Mouse (Mus musculus): Measurements from ENCODE around the gene Car14.
"Not testable (repeated sequence)": the region's sequence is repeated elsewhere in the genome, so short reads cannot be mapped to it uniquely, and the experiment has no call there.

Gene Car14

GRCm38 (mm10) chr3:95892066-95893052 is 12.1 kb downstream of the Car14 start:
- DNase-seq (ENCODE audit: low read depth, low spot score), result no peak

- peak; percentile 76 for DNase-seq (ENCODE audit: low read depth, low spot score)
These were observed 13.1 kb downstream of the Car14 start, which contains the start of gene BC028528 for GRCm38 (mm10) chr3:95891211-95892065. Gene BC028528, minus strand, starts transcription at chr3:95892005.

DNA sequence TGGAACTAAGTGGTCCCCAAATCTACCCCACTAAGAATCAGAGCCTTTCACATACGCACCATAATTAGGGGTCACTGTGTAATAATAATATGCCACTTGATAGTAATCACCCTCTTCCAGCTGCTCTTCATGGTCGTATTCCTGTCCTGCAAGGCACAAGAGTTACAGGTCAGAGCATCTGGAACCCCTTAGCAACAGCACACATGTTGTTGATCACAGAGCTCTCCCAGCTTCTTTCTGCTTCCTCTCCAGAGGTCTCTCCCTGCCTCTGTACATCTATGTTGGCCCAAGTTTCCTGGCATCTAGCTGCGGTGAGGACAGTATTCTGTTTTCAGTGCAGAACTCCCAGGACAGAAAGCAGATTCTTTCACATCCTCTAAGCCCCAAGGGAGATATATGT is 14.8 kb downstream of the Car14 start:
- no peak for DNase-seq (ENCODE audit: low read depth, low spot score)

DNA sequence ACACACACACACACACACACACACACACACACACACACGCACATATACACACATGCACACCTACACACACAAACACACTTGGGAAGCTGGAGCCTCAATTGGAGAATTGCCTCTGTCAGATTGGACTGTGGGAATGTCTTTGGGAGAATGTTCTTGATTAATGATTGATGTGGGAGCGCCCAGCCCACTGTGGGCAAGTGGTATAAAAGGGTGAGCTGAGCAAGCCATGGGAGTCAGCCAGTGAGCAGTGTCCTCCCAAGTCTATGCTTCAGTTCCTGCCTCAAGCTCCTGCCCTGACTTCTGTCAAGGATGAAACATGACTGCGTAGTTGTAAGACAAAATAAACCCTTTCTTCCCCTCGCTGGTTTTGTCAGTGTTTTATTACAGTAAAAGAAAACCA is 16.9 kb downstream of the Car14 start:
- no peak for DNase-seq (ENCODE audit: low read depth, low spot score)

- DNase-seq (ENCODE audit: low read depth, low spot score), result no peak
These were observed 20.1 kb downstream of the Car14 start for GRCm38 (mm10) chr3:95884400-95884799.

DNA sequence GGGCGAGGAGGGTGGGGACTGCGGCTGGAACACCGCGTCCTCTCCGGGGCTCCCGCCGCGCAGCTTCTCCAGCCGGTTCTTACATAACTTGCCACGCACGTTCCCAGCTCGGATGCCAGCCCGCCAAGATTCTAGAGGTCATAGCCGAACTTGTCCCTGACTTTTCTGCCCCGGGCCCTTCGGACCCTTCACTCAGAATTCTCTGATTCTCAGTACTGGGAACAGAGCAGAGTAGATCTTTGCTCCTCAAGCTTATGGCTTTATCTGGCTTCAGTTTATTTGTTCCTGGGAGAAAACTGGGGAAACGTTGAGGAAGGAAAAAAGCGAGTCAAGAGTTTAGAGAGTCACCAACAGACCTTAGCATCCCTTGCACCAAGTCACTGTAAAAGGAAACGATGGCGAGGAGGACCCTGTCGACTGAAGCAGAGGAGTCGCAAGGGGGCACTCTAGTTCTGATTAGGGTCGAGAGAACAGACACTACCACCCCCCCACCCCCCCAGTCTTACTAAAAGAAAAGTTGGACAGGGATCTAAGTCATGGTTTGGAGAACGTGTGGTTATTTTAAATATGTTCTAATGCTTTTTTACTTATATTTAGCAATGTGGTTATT is 21.6 kb downstream of the Car14 start:
- DNase-seq (ENCODE audit: low read depth, low spot score), result no peak

DNA sequence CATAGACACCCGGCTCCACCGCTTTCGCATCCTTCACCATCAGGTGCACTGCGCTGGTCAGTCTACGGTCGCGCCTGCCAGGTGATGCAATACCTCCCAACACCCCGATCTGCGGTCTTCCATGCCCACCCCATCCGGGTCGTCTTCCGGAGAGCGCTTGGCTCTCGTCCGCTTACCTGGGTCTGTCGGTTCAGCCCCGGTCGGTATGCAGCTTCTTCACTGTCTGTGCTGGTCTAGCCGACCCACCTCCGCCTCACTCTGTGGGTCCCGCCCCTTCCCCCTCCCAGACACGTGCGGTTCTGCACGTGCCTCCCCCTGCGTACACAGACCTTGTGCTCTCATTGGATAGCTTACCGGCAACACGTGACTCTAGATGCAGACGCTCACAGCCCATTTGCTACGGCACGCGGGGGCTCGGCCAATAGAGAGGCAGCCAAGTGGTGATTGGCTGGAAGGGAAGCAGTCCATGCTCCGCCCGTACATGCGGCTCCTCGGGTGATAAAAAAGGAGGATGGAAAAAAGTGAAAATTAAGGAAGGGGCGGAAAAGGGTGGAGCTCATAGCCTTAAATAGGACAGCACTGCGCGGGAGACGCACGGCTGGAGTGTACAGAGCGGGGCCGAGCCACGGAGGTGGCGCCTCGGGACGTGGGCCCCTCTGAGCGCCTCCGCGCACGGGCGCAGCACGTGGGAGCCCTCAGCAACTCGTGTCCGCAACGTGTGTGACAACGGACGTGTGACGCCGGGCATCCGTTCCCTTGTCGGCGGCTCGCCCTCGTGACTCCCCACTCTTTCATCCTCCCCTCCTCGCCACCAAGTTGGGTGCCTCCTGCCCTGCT is 22.3 kb downstream of the Car14 start, which contains the start of gene Ciart:
Gene Ciart, minus strand, starts transcription at position 273 of the 837 bp plus-strand sequence.
- no peak for DNase-seq (ENCODE audit: low read depth, low spot score)

GRCm38 (mm10) chr3:95879063-95879462 is 25.4 kb downstream of the Car14 start:
- no peak for DNase-seq (ENCODE audit: low read depth, low spot score)

DNA sequence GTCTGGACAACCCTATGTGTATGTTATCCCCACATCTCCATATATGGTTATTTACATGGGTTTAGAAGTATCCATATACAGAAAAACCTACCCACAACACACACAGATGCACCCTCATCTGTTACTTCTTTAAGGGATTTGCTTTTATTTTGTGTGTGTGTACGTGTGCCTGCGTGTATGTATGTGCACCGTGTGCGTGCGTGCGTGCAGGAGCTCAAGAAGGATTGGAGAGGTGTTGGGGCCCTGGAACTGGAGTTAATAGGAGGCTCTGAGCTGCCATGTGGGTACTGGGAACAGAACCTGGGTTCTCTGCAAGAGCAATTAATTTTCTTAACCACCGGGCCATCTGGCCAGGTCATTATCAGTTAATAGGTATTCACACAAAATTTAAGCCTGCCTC is 32.4 kb downstream of the Car14 start:
- peak; percentile 47 for DNase-seq (ENCODE audit: low read depth, low spot score)

DNA sequence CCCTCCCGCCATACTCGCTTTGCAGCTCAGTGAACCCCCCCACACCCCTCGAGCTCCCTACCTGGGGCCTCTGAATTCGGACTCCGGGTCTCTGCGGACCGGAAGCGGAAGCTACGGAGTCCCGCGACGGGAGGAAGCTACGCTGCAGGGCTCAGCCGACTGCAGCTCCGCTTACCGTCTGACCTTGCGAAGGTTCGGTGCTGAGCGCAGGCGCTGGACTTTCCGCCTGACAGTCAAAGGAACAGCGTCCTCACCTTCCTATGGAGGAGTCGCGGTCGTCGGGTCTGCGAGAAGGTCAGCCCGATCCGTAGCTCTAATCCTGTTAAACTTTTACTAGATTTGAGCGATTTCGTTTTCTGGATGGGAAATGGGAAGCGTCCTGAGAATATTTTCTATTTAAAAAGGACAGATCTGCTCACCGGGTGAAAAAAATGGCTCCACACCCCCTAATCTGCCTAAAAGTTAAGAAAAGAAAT is 33.1 kb downstream of the Car14 start, which contains the start of gene Mrps21:
Gene Mrps21, minus strand, starts transcription at position 128 of the 476 bp plus-strand sequence.
- peak; percentile 95 for DNase-seq (ENCODE audit: low read depth, low spot score)

DNA sequence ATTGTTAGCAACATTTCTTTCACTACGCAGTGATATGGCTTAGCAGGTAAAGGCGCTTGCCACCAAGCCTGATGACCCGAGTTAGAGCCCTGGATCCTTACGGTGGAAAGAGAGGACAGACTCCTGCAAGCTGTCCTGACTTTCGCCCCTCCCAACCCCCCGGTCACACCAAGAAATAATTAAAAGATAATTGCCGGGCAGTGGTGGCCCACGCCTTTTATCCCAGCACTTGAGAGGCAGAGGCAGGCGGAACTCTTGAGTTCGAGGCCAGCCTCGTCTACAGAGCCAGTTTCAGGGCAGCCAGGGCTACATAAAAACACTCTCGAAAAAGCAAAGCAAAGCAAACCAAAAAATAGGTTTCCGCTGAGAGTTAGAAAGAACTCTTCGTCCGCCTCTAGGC is 33.5 kb downstream of the Car14 start:
- DNase-seq (ENCODE audit: low read depth, low spot score), result no peak

DNA sequence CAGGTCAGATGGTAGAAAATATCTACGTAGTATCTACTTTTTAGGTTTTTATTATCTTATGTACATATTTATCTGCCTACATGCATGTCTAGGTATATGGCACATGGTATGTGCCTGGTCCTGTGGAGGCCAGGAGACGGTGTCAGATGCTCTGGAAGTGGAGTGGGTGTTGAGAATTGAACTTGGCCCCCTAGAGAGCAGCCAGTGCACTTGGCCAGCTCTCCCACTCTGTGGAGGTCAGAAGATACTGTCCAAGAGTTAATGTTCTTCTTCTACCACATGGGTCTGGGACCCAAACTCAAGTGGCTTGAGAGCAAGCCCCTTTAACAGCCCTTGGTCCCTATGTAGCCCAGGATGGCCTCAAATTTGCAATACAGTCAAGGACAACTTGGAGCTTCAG is 37.1 kb downstream of the Car14 start:
- DNase-seq (ENCODE audit: low read depth, low spot score), result no peak

- DNase-seq (ENCODE audit: low read depth, low spot score), result no peak
These were observed 38.4 kb downstream of the Car14 start for GRCm38 (mm10) chr3:95866071-95866470.

GRCm38 (mm10) chr3:95865571-95865970 is 38.9 kb downstream of the Car14 start:
- DNase-seq (ENCODE audit: low read depth, low spot score), result no peak

- DNase-seq (ENCODE audit: low read depth, low spot score), result no peak
These were observed 39.4 kb downstream of the Car14 start for GRCm38 (mm10) chr3:95865050-95865449.

DNA sequence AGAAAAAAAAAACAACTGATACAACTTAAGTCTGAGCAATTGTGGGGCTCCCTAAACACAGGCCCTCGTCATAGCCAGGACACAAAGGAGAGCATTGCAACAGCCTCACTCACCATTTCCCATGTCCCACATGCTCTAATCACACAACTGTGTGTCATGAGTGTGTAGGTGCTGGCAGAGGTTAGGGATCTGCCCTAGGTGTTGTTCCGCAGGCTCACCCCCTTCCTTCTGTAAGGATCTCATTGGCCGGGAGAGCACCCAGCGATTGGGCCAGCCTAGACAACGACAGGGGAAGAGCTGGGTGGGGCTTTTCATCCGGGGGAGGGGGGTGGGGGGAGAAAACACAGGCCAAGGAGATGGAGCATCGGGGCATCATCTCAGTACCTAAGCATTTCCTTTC is 40.9 kb downstream of the Car14 start:
- DNase-seq (ENCODE audit: low read depth, low spot score), result no peak

GRCm38 (mm10) chr3:95861796-95862195 is 42.7 kb downstream of the Car14 start:
- DNase-seq (ENCODE audit: low read depth, low spot score), result peak; percentile 90

GRCm38 (mm10) chr3:95861216-95861615 is 43.3 kb downstream of the Car14 start:
- DNase-seq (ENCODE audit: low read depth, low spot score), result peak; percentile 70

- peak; percentile 54 for DNase-seq (ENCODE audit: low read depth, low spot score)
These were observed 44.2 kb downstream of the Car14 start for GRCm38 (mm10) chr3:95860323-95860722.

DNA sequence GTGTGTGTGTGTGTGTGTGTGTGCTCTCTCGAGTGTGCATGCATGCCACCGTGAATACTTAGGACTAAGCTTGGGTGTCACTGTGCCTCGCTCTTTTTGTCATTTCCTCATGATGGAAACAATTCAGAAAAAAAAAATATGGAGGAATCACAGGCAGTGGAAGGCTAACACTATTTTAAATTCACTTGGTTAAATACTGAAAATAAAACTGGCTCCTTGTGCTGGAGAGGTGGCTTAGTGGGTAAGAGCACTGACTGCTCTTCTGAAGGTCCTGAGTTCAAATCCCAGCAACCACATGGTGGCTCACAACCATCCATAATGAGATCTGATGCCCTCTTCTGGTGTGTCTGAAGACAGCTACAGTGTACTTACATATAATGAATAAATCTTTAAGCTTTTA is 46.2 kb downstream of the Car14 start:
- not testable (repeated sequence) for DNase-seq (ENCODE audit: low read depth, low spot score)

GRCm38 (mm10) chr3:95857050-95857449 is 47.4 kb downstream of the Car14 start:
- DNase-seq (ENCODE audit: low read depth, low spot score), result not testable (repeated sequence)
